Mouse (Mus musculus): ENCODE data around the gene Gm10382. TPM values are rescaled to one million over a fixed set of nuclear protein-coding genes. Genes with fewer than 3 reads are reported as not detected.
"Not testable (repeated sequence)": the region's sequence is repeated elsewhere in the genome, so short reads cannot be mapped to it uniquely, and the experiment has no call there.

The Gm10382 gene
- polyA plus RNA-seq, 1 experiment from 2014 or later: 0.70 TPM

GRCm38 (mm10) chr5:125388358-125389092 lies 597 bp upstream of the Gm10382 start:
- H3K4me1 ChIP-seq: peaks cover 55% of the 10 kb centered on the region
- WGBS: 19% methylated on average over 13 of the region's 13 CpGs

DNA sequence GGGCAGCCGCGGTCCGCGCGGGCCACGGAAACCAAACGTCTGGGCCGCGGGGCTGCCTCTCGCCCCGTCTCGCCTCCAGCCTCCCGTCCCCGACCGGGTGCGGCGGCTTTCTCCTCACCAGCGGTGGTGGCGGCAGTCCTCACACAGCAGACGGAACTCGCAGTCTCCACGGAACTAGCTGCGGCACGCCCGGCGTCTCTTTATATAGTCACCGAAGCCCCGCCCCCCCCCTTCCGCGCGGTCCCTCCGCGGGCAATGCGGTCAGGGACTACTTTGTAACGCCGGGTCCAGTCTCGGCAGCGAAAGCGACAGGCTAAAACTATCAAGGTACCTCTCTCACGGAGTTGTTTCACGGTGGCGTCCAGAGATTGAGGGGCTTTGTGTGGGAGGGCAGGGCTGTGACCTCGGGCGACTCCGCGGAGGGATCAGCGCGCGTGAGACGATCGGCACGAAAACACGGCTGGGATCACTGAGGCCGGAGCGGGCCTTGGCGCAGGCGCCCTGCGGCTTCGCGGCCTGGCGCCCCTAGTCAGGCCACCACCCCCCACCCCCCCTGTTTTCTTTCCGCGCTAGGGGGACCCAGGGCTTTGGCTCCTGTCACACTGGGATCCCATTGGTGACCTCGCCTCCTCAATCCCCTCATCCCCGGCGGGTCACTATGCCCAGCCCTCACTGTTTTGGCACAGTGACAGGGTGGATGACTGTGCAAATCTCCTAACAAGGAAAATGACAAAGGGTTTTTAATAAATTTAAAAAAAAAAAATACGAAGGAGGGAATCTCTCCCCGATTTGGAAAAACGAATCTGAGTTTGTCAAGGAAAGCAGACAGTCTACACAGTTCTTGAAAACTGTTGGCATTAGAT lies 688 bp downstream of the Gm10382 start, which contains the start of gene Ubc:
TSS of gene Ubc (minus strand) at position 624 of the 863 bp plus-strand sequence.
- H3K9ac ChIP-seq: peak within 1 kb of the TSS; percentile 99
- peak within 1 kb of the TSS; percentile 100 for H3K27ac ChIP-seq (replicated peaks)
- under 1% methylated on average over 69 of the region's 69 CpGs for WGBS
- peak within 1 kb of the TSS; percentile 100 for H3K4me2 ChIP-seq
- ATAC-seq (ENCODE audit: extremely low read depth, insufficient number of reproducible peaks, low FRiP score, low TSS enrichment): peak; percentile 27; the same call in 1 of the 2 replicates
- H3K9me3 ChIP-seq: no peaks in the 10 kb centered on the region
- H3K36me3 ChIP-seq: peaks cover 24% of the 10 kb centered on the region
- H3K27me3 ChIP-seq (replicated peaks): no peaks in the 10 kb centered on the region
- peaks cover 61% of the 10 kb centered on the region for H3K4me1 ChIP-seq
- peak within 1 kb of the TSS; percentile 89 for H3K4me3 ChIP-seq

More at GRCm38 (mm10) chr5:125388358-125389092, 597 bp upstream of the Gm10382 start:
- no peak for ATAC-seq (ENCODE audit: extremely low read depth, insufficient number of reproducible peaks, low FRiP score, low TSS enrichment)
- Histone ChIP-seq H3K27me3 (replicated peaks) (no peaks in the 10 kb centered on the region), H3K36me3 (peaks cover 37% of the 10 kb centered on the region), H3K9ac (peak overlapping the region; percentile 99), H3K4me3 (peak overlapping the region; percentile 89), H3K4me2 (peak overlapping the region; percentile 100), H3K9me3 (no peaks in the 10 kb centered on the region), H3K27ac (replicated peaks) (peak overlapping the region; percentile 100)

GRCm38 (mm10) chr5:125390906-125391477 lies 1.9 kb downstream of the Gm10382 start:
- H3K36me3 ChIP-seq: peaks cover 13% of the 10 kb centered on the region
- H3K27me3 ChIP-seq (replicated peaks): no peaks in the 10 kb centered on the region
- peaks cover 55% of the 10 kb centered on the region for H3K4me1 ChIP-seq
- H3K9me3 ChIP-seq: no peaks in the 10 kb centered on the region
- no peak overlapping the region for H3K4me3 ChIP-seq
- H3K9ac ChIP-seq: peak overlapping the region; percentile 52; the same call in 1 of the 2 replicates
- peak overlapping the region; percentile 100 for H3K27ac ChIP-seq (replicated peaks)
- H3K4me2 ChIP-seq: peak overlapping the region; percentile 72
- WGBS: 89% methylated on average over 3 of the region's 3 CpGs
- ATAC-seq (ENCODE audit: extremely low read depth, insufficient number of reproducible peaks, low FRiP score, low TSS enrichment): no peak

DNA sequence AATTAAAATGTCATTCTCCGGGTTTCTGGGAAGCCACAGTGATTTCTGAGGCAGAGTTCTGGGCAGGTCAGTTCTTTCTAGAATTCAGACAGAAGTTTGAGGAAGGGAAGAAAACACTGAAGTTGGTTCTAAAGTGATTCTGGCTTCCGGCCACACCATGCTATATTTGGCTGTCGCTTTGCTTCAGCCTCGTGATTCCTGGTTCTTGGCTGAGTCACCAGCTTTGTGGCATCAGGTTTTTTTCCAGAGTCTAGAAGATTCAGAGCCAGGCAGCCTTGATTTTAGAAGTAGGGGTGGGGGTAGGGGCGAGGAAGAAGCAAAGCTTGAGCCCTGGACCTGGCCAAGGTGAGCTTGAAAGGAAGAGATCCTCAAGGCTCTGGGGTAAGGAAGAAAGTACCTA lies 2.5 kb downstream of the Gm10382 start:
- Histone ChIP-seq H3K27ac (replicated peaks) (peak overlapping the region; percentile 100), H3K4me1 (peaks cover 55% of the 10 kb centered on the region), H3K9ac (peak overlapping the region; percentile 52; the same call in 1 of the 2 replicates), H3K9me3 (no peaks in the 10 kb centered on the region), H3K4me2 (peak overlapping the region; percentile 72), H3K4me3 (no peak overlapping the region), H3K27me3 (replicated peaks) (no peaks in the 10 kb centered on the region), H3K36me3 (peaks cover 12% of the 10 kb centered on the region)
- ATAC-seq (ENCODE audit: extremely low read depth, insufficient number of reproducible peaks, low FRiP score, low TSS enrichment): no peak
- WGBS: 47% methylated on average over 5 of the region's 5 CpGs

DNA sequence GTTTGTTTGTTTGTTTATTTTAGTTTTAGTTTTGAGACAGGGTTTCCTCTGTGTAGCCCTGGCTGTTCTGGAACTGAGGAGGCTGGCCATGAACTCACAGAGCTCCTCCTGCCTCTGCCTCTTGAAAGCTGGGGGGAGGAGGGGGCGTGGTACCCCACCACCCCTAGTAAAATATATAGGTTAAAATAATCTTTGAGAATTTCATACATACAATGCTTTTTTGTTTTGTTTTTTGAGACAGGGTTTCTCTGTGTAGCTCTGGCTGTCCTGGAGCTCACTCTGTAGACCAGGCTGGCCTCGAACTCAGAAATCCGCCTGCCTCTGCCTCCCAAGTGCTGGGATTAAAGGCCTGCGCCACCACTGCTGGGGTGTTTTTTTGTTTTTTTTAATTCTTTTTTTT lies 3.1 kb downstream of the Gm10382 start:
- H3K4me2 ChIP-seq: peak overlapping the region; percentile 72
- not testable (repeated sequence) for H3K9me3 ChIP-seq; H3K27me3 ChIP-seq (replicated peaks); ATAC-seq (ENCODE audit: extremely low read depth, insufficient number of reproducible peaks, low FRiP score, low TSS enrichment); H3K4me3 ChIP-seq
- peaks cover 10% of the 10 kb centered on the region for H3K36me3 ChIP-seq
- H3K27ac ChIP-seq (replicated peaks): peak overlapping the region; percentile 100
- peaks cover 55% of the 10 kb centered on the region for H3K4me1 ChIP-seq
- 85% methylated on average over 4 of the region's 4 CpGs for WGBS
- peak overlapping the region; percentile 80 for H3K9ac ChIP-seq

GRCm38 (mm10) chr5:125392618-125392976 lies 3.5 kb downstream of the Gm10382 start:
- Histone ChIP-seq H3K9me3 (no peaks in the 10 kb centered on the region), H3K36me3 (peaks cover 9% of the 10 kb centered on the region), H3K4me2 (peak overlapping the region; percentile 72), H3K27ac (replicated peaks) (peak overlapping the region; percentile 100), H3K9ac (peak overlapping the region; percentile 80), H3K4me1 (peaks cover 55% of the 10 kb centered on the region), H3K27me3 (replicated peaks) (no peaks in the 10 kb centered on the region), H3K4me3 (peak overlapping the region; percentile 47)
- ATAC-seq (ENCODE audit: extremely low read depth, insufficient number of reproducible peaks, low FRiP score, low TSS enrichment): no peak
- 42% methylated on average over 1 of the region's 1 CpGs for WGBS

- H3K27me3 ChIP-seq (replicated peaks): no peaks in the 10 kb centered on the region
- peak; percentile 89 for ATAC-seq (ENCODE audit: extremely low read depth, insufficient number of reproducible peaks, low FRiP score, low TSS enrichment)
- 2% methylated on average over 19 of the region's 20 CpGs for WGBS
These were observed 4.0 kb downstream of the Gm10382 start for GRCm38 (mm10) chr5:125392977-125393621.

GRCm38 (mm10) chr5:125393622-125394603 lies 4.8 kb downstream of the Gm10382 start:
- Histone ChIP-seq H3K27me3 (replicated peaks) (peaks cover 4% of the 10 kb centered on the region; the same call in 1 of the 2 replicates), H3K4me2 (peak overlapping the region; percentile 72), H3K4me1 (peaks cover 48% of the 10 kb centered on the region), H3K27ac (replicated peaks) (peak overlapping the region; percentile 100), H3K36me3 (no peaks in the 10 kb centered on the region), H3K9ac (peak overlapping the region; percentile 82), H3K9me3 (no peaks in the 10 kb centered on the region), H3K4me3 (peak overlapping the region; percentile 47)
- WGBS: 21% methylated on average over 23 of the region's 25 CpGs
- no peak for ATAC-seq (ENCODE audit: extremely low read depth, insufficient number of reproducible peaks, low FRiP score, low TSS enrichment)

More at GRCm38 (mm10) chr5:125392977-125393621, 4.0 kb downstream of the Gm10382 start:
- H3K4me2 ChIP-seq: peak overlapping the region; percentile 72
- H3K9me3 ChIP-seq: no peaks in the 10 kb centered on the region
- peak overlapping the region; percentile 82 for H3K9ac ChIP-seq
- H3K4me1 ChIP-seq: peaks cover 53% of the 10 kb centered on the region
- H3K27ac ChIP-seq (replicated peaks): peak overlapping the region; percentile 100
- peaks cover 7% of the 10 kb centered on the region for H3K36me3 ChIP-seq
- H3K4me3 ChIP-seq: peak overlapping the region; percentile 47

DNA sequence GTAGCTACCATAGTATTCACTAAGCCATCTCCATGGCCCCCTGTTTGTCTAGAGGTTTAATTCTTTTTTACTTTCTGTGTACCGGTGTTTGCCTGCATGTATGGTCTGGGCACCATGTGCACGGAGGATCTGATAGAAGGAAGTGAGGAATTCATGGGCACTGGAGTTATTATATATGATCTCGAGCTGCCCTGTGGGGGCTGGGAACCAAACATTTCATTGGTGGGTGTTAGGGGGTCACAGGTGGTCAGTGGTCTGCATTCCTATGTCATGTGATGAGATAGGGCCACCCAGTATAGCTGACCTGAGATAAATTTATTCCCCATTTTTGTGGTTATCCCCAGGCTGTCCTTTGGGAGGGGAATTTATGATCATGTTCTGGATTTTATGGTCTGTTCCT lies 5.9 kb downstream of the Gm10382 start:
- Histone ChIP-seq H3K27ac (replicated peaks) (peak overlapping the region; percentile 100), H3K27me3 (replicated peaks) (peaks cover 6% of the 10 kb centered on the region; the same call in 1 of the 2 replicates), H3K4me1 (peaks cover 48% of the 10 kb centered on the region), H3K4me2 (peak overlapping the region; percentile 72), H3K4me3 (no peak overlapping the region), H3K9ac (peak overlapping the region; percentile 82), H3K9me3 (no peaks in the 10 kb centered on the region), H3K36me3 (no peaks in the 10 kb centered on the region)
- ATAC-seq (ENCODE audit: extremely low read depth, insufficient number of reproducible peaks, low FRiP score, low TSS enrichment): no peak
- WGBS: 67% methylated on average over 3 of the region's 3 CpGs

DNA sequence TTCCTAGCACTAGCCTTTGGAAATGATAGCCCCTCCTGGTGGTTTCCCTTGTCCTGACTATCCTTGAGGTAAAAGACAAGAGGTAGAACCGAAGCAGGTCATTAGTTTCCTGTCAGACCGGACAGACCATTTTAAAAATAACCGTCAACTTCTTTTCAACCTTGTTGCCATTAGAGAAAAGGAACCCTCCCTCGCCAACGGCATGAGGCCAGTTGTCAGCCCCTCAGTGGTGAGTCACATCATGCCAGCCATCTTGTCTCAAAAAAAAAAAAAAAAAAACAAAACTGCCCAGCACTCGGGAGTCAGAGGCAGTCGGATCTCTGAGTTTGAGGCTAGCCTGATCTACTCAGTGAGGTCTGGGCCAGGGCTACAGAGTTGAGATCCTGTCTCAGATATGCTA lies 11.8 kb downstream of the Gm10382 start:
- Histone ChIP-seq H3K36me3 (no peaks in the 10 kb centered on the region), H3K9me3 (no peaks in the 10 kb centered on the region), H3K27me3 (replicated peaks) (peaks cover 11% of the 10 kb centered on the region; the same call in 1 of the 2 replicates), H3K4me3 (no peak overlapping the region), H3K27ac (replicated peaks) (no peak overlapping the region), H3K4me1 (peaks cover 6% of the 10 kb centered on the region; the same call in 1 of the 2 replicates), H3K9ac (no peak overlapping the region), H3K4me2 (no peak overlapping the region)
- no peak for ATAC-seq (ENCODE audit: extremely low read depth, insufficient number of reproducible peaks, low FRiP score, low TSS enrichment)
- WGBS: 43% methylated on average over 7 of the region's 7 CpGs
